Mouse (Mus musculus) heart, adult 2 months (tissue): Measurements from ENCODE around the gene Pou5f1.

Source experiments
- CTCF ChIP-seq: fragments of 200-600 bp; IDR thresholded peaks from 2 replicates; pipeline ENCODE4 v1.8.1; 2022; ENCODE audit warnings: antibody characterized with exemption, mild to moderate bottlenecking, moderate library complexity
- POLR2A ChIP-seq: fragments of 200-500 bp; IDR thresholded peaks from 2 replicates; pipeline ENCODE4 v1.6.1; 2011; ENCODE audit warnings: mild to moderate bottlenecking, low read depth, low read length, control low read depth; ENCODE audit not compliant: insufficient read depth

DNA sequence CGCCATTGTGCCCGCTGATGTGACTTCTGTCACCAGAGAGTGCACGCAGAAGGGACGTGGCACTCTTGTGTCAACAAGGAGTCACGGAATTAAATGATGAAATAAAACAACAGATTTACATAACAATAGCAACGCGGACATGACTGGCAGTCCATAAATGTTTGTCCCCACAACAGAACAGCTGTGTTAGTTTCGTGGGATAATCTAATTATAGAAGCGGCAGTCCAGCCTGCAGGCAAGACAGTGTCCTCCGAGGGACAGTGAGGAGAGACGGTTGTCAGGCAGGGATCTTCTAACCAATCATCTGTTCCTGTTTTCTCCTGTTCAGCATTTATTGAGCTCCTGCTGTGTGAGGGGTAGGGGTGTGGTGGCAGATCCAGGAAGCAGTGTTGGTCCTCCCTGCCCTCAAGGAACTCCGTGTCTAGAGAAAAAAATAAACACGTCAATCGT lies 37.6 kb downstream of the Pou5f1 start:
- TF ChIP-seq POLR2A = no peak
- TF ChIP-seq CTCF = no peak
